Mouse (Mus musculus): ENCODE measurements around the gene Syvn1.

GRCm38 (mm10) chr19:6009137-6009536 lies 37.2 kb upstream of the Syvn1 start:
- TF ChIP-seq POLR2A (IDR thresholded peaks at IDR 0.05; ENCODE audit: extremely low read depth, insufficient read depth, low read length) (no peak), CTCF (IDR thresholded peaks at IDR 0.05; ENCODE audit: extremely low read depth, insufficient read depth, low read length) (no peak)

Measured in cortical plate, adult 2 months (tissue).